Mouse (Mus musculus): ENCODE measurements around the gene Scfd2. TPM values are rescaled to one million over a fixed set of nuclear protein-coding genes. Genes with fewer than 3 reads are reported as not detected.

Gene Scfd2
- total and polyA plus RNA-seq, 2 experiments: 8.5 to 11.5 TPM

DNA sequence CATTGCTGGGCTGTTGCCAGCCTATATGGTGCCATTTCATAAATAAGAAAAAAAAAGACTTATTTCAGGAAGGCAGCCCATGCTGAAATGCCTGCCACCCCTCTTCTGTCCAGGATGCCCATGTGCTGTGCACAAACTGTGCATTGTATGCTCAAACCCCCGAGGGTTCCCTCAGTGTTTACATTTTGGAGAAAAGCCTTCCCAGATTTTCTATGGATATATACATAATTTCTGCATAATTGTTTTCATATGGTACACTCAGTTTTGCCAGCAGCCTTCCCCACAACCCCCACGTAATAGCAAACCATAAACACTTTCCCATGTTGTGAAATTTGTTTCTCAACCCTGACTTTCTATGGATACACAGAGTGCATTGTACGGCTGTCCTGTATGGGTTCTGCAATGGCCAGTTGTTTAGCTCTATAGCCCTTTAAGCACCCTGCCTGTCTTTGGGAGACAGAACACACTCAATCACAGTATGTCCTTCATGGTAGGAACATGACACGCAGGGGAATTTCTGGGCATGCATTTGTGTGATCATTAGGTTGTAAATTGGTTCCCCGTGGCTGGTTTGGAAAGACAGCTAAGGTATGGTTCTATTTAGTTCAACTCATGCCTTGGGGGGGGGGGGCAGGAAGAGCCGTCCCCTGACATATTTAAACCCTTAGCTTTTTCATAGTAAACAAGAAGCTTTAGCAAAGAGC lies 372.5 kb downstream of the Scfd2 start:
- no peak for TF ChIP-seq POLR2A (IDR thresholded peaks at IDR 0.05; ENCODE audit: extremely low read depth, insufficient read depth, low read length)
- no peak for TF ChIP-seq CTCF (IDR thresholded peaks at IDR 0.05; ENCODE audit: low read depth, low read length)
- Histone ChIP-seq H3K36me3 (ENCODE audit: control insufficient read depth, insufficient read depth, low read length) (no peaks in the 10 kb centered on the region), H3K4me3 (ENCODE audit: insufficient read depth, low read depth, low read length) (no peak overlapping the region), H3K79me2 (ENCODE audit: control insufficient read depth, insufficient read depth, low read length) (no peaks in the 10 kb centered on the region), H3K27me3 (ENCODE audit: control insufficient read depth, insufficient read depth, low read length) (no peaks in the 10 kb centered on the region), H3K9ac (ENCODE audit: low read depth, low read length) (no peak overlapping the region), H3K4me1 (ENCODE audit: control insufficient read depth, insufficient read depth, low read length) (no peaks in the 10 kb centered on the region), H3K27ac (replicated peaks; ENCODE audit: insufficient read depth, low read depth, low read length) (no peak overlapping the region)
- no peak for DNase-seq (ENCODE audit: extremely low read depth, low read depth, low spot score)
- WGBS: 92% methylated on average over 6 of the region's 6 CpGs

DNA sequence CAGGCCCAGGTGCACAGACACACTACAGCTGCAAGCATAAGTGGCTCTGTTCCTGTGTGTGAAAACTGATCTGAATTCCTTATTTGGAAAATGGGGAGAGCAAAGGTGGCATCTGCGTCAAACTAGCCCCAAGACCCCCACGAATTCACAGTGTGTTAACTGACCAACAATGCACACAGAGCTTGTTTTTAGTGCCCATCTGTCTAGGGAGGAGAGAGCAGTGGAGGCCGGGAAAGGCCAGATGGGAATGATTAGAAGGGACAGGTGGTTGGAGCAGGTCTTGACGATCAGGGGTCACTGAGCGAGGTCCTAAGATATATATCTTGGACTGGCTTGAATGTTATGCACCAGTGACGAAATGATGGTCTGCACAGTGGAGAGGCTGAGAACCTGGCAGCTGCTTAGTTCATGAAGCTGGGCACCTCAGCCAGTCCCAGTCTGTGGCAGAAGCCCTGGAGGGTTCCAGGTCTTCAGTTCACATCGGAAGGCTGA lies 375.7 kb downstream of the Scfd2 start:
- TF ChIP-seq POLR2A (IDR thresholded peaks at IDR 0.05; ENCODE audit: extremely low read depth, insufficient read depth, low read length) (no peak), CTCF (IDR thresholded peaks at IDR 0.05; ENCODE audit: low read depth, low read length) (no peak)
- Histone ChIP-seq H3K79me2 (ENCODE audit: control insufficient read depth, insufficient read depth, low read length) (no peaks in the 10 kb centered on the region), H3K4me3 (ENCODE audit: insufficient read depth, low read depth, low read length) (no peak overlapping the region), H3K27ac (replicated peaks; ENCODE audit: insufficient read depth, low read depth, low read length) (no peak overlapping the region), H3K36me3 (ENCODE audit: control insufficient read depth, insufficient read depth, low read length) (no peaks in the 10 kb centered on the region), H3K9ac (ENCODE audit: low read depth, low read length) (no peak overlapping the region), H3K4me1 (ENCODE audit: control insufficient read depth, insufficient read depth, low read length) (no peaks in the 10 kb centered on the region), H3K27me3 (ENCODE audit: control insufficient read depth, insufficient read depth, low read length) (no peaks in the 10 kb centered on the region)
- 91% methylated on average over 7 of the region's 7 CpGs for WGBS
- DNase-seq (ENCODE audit: extremely low read depth, low read depth, low spot score): no peak

Other genes starting within 250 kb of the Scfd2 start
- gene Fip1l1, start 3.7 kb upstream of the Scfd2 start, total RNA-seq (2014; rRNA removed): 21.1 and 21.9 TPM in 2 replicates
- gene Fip1l1, start 3.7 kb upstream of the Scfd2 start, polyA plus RNA-seq (2012; rRNA removed): 13.7 and 14.4 TPM in 2 replicates
- 0.87 and 1.0 TPM in 2 replicates for gene Lnx1, start 171.2 kb upstream of the Scfd2 start, total RNA-seq (2014; rRNA removed)
- 0.42 and 1.2 TPM in 2 replicates for gene Lnx1, start 171.2 kb upstream of the Scfd2 start, polyA plus RNA-seq (2012; rRNA removed)

All from liver, adult 2 months (tissue).